Mouse (Mus musculus) bone marrow, adult 2 months (tissue): Measurements from ENCODE around the gene Aup1.

Experiments
- CTCF ChIP-seq: fragments of 200-500 bp; IDR thresholded peaks from 2 replicates; pipeline ENCODE4 v1.5.1; 2011; ENCODE audit warnings: low read length, control low read depth; ENCODE audit not compliant: control insufficient read depth, insufficient read depth
- POLR2A ChIP-seq: fragments of 200-500 bp; IDR thresholded peaks from 2 replicates; pipeline ENCODE4 v1.6.1; 2011; ENCODE audit warnings: low read depth, mild to moderate bottlenecking, control low read depth, low read length, borderline replicate concordance; ENCODE audit not compliant: control insufficient read depth

DNA sequence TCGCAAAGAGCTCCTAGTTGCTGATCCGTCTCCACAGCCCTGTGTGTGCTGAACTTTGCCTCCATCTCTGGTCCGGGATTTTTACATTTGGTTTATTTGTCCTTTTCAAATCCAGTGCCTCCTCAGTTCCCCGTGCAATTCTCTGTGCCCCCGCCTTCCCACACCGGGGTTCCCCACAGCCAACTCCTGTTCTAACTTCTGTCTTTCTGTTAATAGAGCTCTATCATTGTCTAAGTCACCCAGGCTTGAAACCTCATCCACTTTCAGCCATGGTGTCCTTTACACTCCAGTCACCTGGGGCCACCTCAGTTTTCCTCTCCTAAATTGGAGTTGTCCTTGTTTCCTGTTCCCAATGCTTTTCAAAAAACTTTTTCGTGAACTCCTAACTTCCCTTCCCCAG, 43.1 kb upstream of the Aup1 start:
- TF ChIP-seq CTCF (no peak), POLR2A (no peak)
